Mouse (Mus musculus) ES-E14 (cell line): Measurements from ENCODE around the gene Hbp1.

Experiments
- CHD2 ChIP-seq: IDR thresholded peaks from 2 replicates; pipeline ENCODE4 v1.6.1; 2014; ENCODE audit warnings: mild to moderate bottlenecking, low read depth, low read length, inconsistent platforms
- MAFK ChIP-seq: IDR thresholded peaks from 2 replicates; pipeline ENCODE4 v1.6.1; 2014; ENCODE audit warnings: mild to moderate bottlenecking, low read depth, low read length, inconsistent platforms; ENCODE audit not compliant: insufficient read depth
- ZNF384 ChIP-seq: IDR thresholded peaks from 2 replicates; pipeline ENCODE4 v1.6.1; 2012; ENCODE audit warnings: low read depth, low read length, inconsistent platforms

GRCm38 (mm10) chr12:31896295-31896694 lies 54.0 kb downstream of the Hbp1 start:
- TF ChIP-seq CHD2 (no peak; the same call in 1 of the 2 replicates), ZNF384 (no peak), MAFK (no peak)
